Mouse (Mus musculus): Measurements from ENCODE around the gene Cyth4.

DNA sequence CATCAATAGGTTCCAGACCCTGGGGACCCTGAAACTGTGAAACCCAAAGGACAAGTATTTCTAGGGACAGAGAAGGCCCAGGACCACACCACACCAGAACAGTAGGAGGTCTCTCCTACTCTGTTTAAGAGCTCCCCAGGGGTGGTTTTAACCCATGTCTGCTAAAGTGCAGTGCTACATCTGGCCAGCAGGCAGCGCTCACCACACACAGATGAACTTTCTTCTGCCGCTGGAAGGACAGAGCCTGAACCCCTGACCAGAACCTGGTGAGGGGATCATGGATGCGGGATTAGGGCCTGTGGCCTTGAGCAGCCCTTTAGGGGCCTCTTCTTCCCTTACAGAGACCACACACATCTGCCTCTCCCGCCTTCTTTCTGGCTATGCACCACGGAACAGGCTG is 26.6 kb downstream of the Cyth4 start:
- TF ChIP-seq CTCF (IDR thresholded peaks at IDR 0.05; ENCODE audit: low read depth, low read length) (peak; percentile 95), POLR2A (IDR thresholded peaks at IDR 0.05; ENCODE audit: borderline replicate concordance, low read depth, low read length) (no peak)
